Mouse (Mus musculus) testis, adult 2 months (tissue): ENCODE data around the gene Foxp1.

Experiments
- CTCF ChIP-seq: fragments of 200-500 bp; IDR thresholded peaks from 2 replicates; pipeline ENCODE4 v1.5.1; 2012; ENCODE audit warnings: low read depth, mild to moderate bottlenecking, inconsistent platforms, low read length, moderate library complexity; ENCODE audit not compliant: control insufficient read depth, insufficient read depth, insufficient replicate concordance
- POLR2A ChIP-seq: fragments of 200-500 bp; IDR thresholded peaks from 2 replicates; pipeline ENCODE4 v1.6.1; 2012; ENCODE audit warnings: low read depth, mild to moderate bottlenecking, inconsistent platforms, low read length, moderate library complexity; ENCODE audit not compliant: control insufficient read depth

GRCm38 (mm10) chr6:99171901-99172588 is 350.5 kb downstream of the Foxp1 start:
- no peak for TF ChIP-seq POLR2A
- TF ChIP-seq CTCF = no peak
